Mouse (Mus musculus): Measurements from ENCODE around the gene Gorasp2.

GRCm38 (mm10) chr2:70645266-70645780 is 16.1 kb upstream of the Gorasp2 start:
- no peak for TF ChIP-seq CTCF (IDR thresholded peaks at IDR 0.05; ENCODE audit: borderline replicate concordance, extremely low read depth, insufficient read depth, insufficient read length)
- TF ChIP-seq POLR2A (IDR thresholded peaks at IDR 0.05; ENCODE audit: borderline replicate concordance, extremely low read depth, insufficient read depth, insufficient read length, poor library complexity, severe bottlenecking): no peak
